Comparison of ENCODE assay signal across 9 mouse cellular contexts in genomic region chr19:43612051-43612450, GRCm38 (mm10). TPM values are rescaled to one million over a fixed set of nuclear protein-coding genes. Genes with fewer than 3 reads are reported as not detected.
DNase-seq lines count a peak whose midpoint lies in the region; ATAC-seq lines count a peak whose summit lies in the region.
"Had no signal": no experiment of that assay in that cellular context is flagged by ENCODE, and none has a peak within 500 bp of the region (broad histone marks: within the 10 kb centered on the region; RNA-seq: fewer than 3 reads in every experiment).

Gene Nkx2-3, plus strand, starts transcription at chr19:43612325.

- H3K4me2 ChIP-seq in forebrain, embryonic 14.5 days (ENCODE audit: low read length): peak within 1 kb of the TSS; percentile 66
- peak within 1 kb of the TSS; percentile 30 for H3K4me2 ChIP-seq in limb, embryonic 12.5 days
- peak within 1 kb of the TSS; percentile 16; the same call in 1 of the 2 replicates for H3K4me2 ChIP-seq in midbrain, embryonic 15.5 days

- no peaks in the 10 kb centered on the region for H3K36me3 ChIP-seq in megakaryocyte, embryonic 14.5 days (replicated peaks; ENCODE audit: low read length)
- no peaks in the 10 kb centered on the region for H3K36me3 ChIP-seq in forebrain, embryonic 14.5 days (ENCODE audit: control insufficient read depth, insufficient read depth, low read length)
- H3K36me3 ChIP-seq in limb, embryonic 12.5 days: no peaks in the 10 kb centered on the region
- H3K36me3 ChIP-seq in midbrain, embryonic 15.5 days (replicated peaks): no peaks in the 10 kb centered on the region

- ATAC-seq in megakaryocyte, adult 5-6 weeks (ENCODE audit: poor library complexity, severe bottlenecking): no peak
- peak; percentile 53 for ATAC-seq in forebrain, embryonic 14.5 days
- ATAC-seq in limb, embryonic 12.5 days (ENCODE audit: insufficient number of reproducible peaks, insufficient read depth, low FRiP score, low TSS enrichment, low read depth): peak; percentile 45; the same call in 1 of the 2 replicates
- no peak; the same call in 1 of the 2 replicates for ATAC-seq in midbrain, embryonic 15.5 days (replicated peaks)

- H3K4me1 ChIP-seq in megakaryocyte, embryonic 14.5 days: peaks cover 77% of the 10 kb centered on the region
- H3K4me1 ChIP-seq in forebrain, embryonic 14.5 days (ENCODE audit: control insufficient read depth, insufficient read depth, low read length): peaks cover 11% of the 10 kb centered on the region
- peaks cover 46% of the 10 kb centered on the region for H3K4me1 ChIP-seq in limb, embryonic 12.5 days (replicated peaks)
- H3K4me1 ChIP-seq in midbrain, embryonic 15.5 days: peaks cover 26% of the 10 kb centered on the region

- DNase-seq in forebrain, embryonic 14.5 days (ENCODE audit: low spot score): peak; percentile 85
- DNase-seq in right cerebral cortex, adult 18-20 months: no peak
- no peak for DNase-seq in ovary, postnatal 36 days (ENCODE audit: low spot score)
- no peak for DNase-seq in layer of hippocampus, adult 9-10 months (ENCODE audit: low spot score)

- peak within 1 kb of the TSS; percentile 69 for H3K9ac ChIP-seq in forebrain, embryonic 14.5 days (ENCODE audit: low read length)
- H3K9ac ChIP-seq in limb, embryonic 12.5 days (replicated peaks): no peak within 1 kb of the TSS
- no peak within 1 kb of the TSS for H3K9ac ChIP-seq in midbrain, embryonic 15.5 days

- H3K9me3 ChIP-seq in megakaryocyte, embryonic 14.5 days: no peaks in the 10 kb centered on the region
- no peaks in the 10 kb centered on the region for H3K9me3 ChIP-seq in forebrain, embryonic 14.5 days (replicated peaks; ENCODE audit: control insufficient read depth, low read length)
- no peaks in the 10 kb centered on the region for H3K9me3 ChIP-seq in limb, embryonic 12.5 days
- H3K9me3 ChIP-seq in midbrain, embryonic 15.5 days: no peaks in the 10 kb centered on the region

- H3K27me3 ChIP-seq in megakaryocyte, embryonic 14.5 days (replicated peaks): peaks cover 97% of the 10 kb centered on the region
- peaks cover 54% of the 10 kb centered on the region for H3K27me3 ChIP-seq in forebrain, embryonic 14.5 days (replicated peaks; ENCODE audit: control insufficient read depth, insufficient read depth, low read length)
- peaks cover 90% of the 10 kb centered on the region for H3K27me3 ChIP-seq in limb, embryonic 12.5 days
- peaks cover 70% of the 10 kb centered on the region for H3K27me3 ChIP-seq in midbrain, embryonic 15.5 days (replicated peaks)

- no peak within 1 kb of the TSS for H3K27ac ChIP-seq in forebrain, embryonic 14.5 days (ENCODE audit: low read depth, low read length)
- no peak within 1 kb of the TSS for H3K27ac ChIP-seq in limb, embryonic 12.5 days
- no peak within 1 kb of the TSS for H3K27ac ChIP-seq in midbrain, embryonic 15.5 days

- under 1% methylated on average over 24 of the region's 24 CpGs for WGBS in forebrain, embryonic 14.5 days
- under 1% methylated on average over 24 of the region's 24 CpGs for WGBS in limb, embryonic 12.5 days
- under 1% methylated on average over 24 of the region's 24 CpGs for WGBS in midbrain, embryonic 15.5 days

- peak within 1 kb of the TSS; percentile 88 for H3K4me3 ChIP-seq in megakaryocyte, embryonic 14.5 days (replicated peaks)
- peak within 1 kb of the TSS; percentile 44 for H3K4me3 ChIP-seq in forebrain, embryonic 14.5 days (ENCODE audit: low read depth, low read length)
- peak within 1 kb of the TSS; percentile 11; the same call in 1 of the 2 replicates for H3K4me3 ChIP-seq in limb, embryonic 12.5 days (replicated peaks)
- H3K4me3 ChIP-seq in midbrain, embryonic 15.5 days: peak within 1 kb of the TSS; percentile 0; the same call in 1 of the 2 replicates

RNA-seq across cellular contexts. Expression of gene Nkx2-3, which starts in this region (rescaled TPM):
- 0.18 TPM in 1 of 2 replicates, not detected in the other for polyA plus RNA-seq in megakaryocyte, embryonic 14.5 days (2012; ENCODE audit: insufficient read depth, low replicate concordance)
- not detected in 2 replicates for total RNA-seq in megakaryocyte, adult 5-6 weeks (2015)
- total RNA-seq in megakaryocyte, adult 5-6 weeks (2017): not detected in 2 replicates
- polyA plus RNA-seq in forebrain, embryonic 14.5 days (2014; fragmentation: Nextera tagmentation; extraction: Ambion mirVana): 4.1 and 4.6 TPM in 2 replicates
- not detected in 2 replicates for polyA plus RNA-seq in limb, embryonic 12.5 days (2016; fragmentation: Nextera tagmentation; extraction: Ambion mirVana)
- 0.40 and 0.98 TPM in 2 replicates for polyA plus RNA-seq in midbrain, embryonic 15.5 days (2015; fragmentation: Nextera tagmentation; extraction: Ambion mirVana)
- total RNA-seq: gastrocnemius, postnatal 4 days had no signal

Comparison
In these comparisons a context has a peak if more than half of its experiments do, and no peak if none do; other contexts are left out.
1. Peak in ATAC-seq, H3K4me3 ChIP-seq and H3K4me2 ChIP-seq in limb, embryonic 12.5 days; RNA of the gene not detected or under 1 TPM.
2. H3K4me3 ChIP-seq: peak in every context shown above with its lines; median percentile 88 in megakaryocyte, embryonic 14.5 days; 44 in forebrain, embryonic 14.5 days; 11 in limb, embryonic 12.5 days; 0 in midbrain, embryonic 15.5 days.
3. H3K4me2 ChIP-seq: peak in every context shown above with its lines; median percentile 66 in forebrain, embryonic 14.5 days; 30 in limb, embryonic 12.5 days; 16 in midbrain, embryonic 15.5 days.